Mouse (Mus musculus) stomach, embryonic 16.5 days (tissue): ENCODE data around the gene Myo1e. TPM values are rescaled to one million over a fixed set of nuclear protein-coding genes. Genes with fewer than 3 reads are reported as not detected.
A peak's percentile ranks its signal among the peaks of the same experiment; 100 is the strongest.

Experiments
- ATAC-seq: fragments of 200-750 bp; cut with Nextera tagmentation; 2 replicates; pipeline ENCODE4 v1.8.0; 2017; ENCODE audit warnings: moderate number of reproducible peaks, moderate TSS enrichment; ENCODE audit not compliant: insufficient read depth, low FRiP score
- H3K27ac ChIP-seq: fragments of 300-500 bp; sonication (generic); 2 replicates; pipeline ENCODE4 v1.5.1; 2014; ENCODE audit warnings: low read length
- H3K27me3 ChIP-seq: fragments of 300-500 bp; sonication (generic); 2 replicates; pipeline ENCODE4 v1.6.1; 2014; ENCODE audit warnings: low read length, control low read depth, mixed read lengths; ENCODE audit not compliant: control insufficient read depth, insufficient read depth
- H3K36me3 ChIP-seq: fragments of 300-500 bp; sonication (generic); 2 replicates; pipeline ENCODE4 v1.6.1; 2014; ENCODE audit warnings: low read length; ENCODE audit not compliant: control insufficient read depth, insufficient read depth
- H3K4me1 ChIP-seq: fragments of 300-500 bp; sonication (generic); 2 replicates; pipeline ENCODE4 v1.6.1; 2014; ENCODE audit warnings: low read length, control low read depth, mixed read lengths; ENCODE audit not compliant: control insufficient read depth, insufficient read depth
- H3K4me2 ChIP-seq: fragments of 300-500 bp; sonication (generic); 2 replicates; pipeline ENCODE4 v1.6.1; 2014; ENCODE audit warnings: low read depth, low read length, mixed read lengths
- H3K4me3 ChIP-seq: fragments of 300-500 bp; sonication (generic); replicated peaks from 2 replicates; pipeline ENCODE4 v1.5.1; 2014; ENCODE audit warnings: mild to moderate bottlenecking, low read length
- H3K9ac ChIP-seq: fragments of 300-500 bp; sonication (generic); 2 replicates; pipeline ENCODE4 v1.6.1; 2014; ENCODE audit warnings: low read length
- H3K9me3 ChIP-seq: fragments of 300-500 bp; sonication (generic); replicated peaks from 2 replicates; pipeline ENCODE4 v1.6.1; 2016; ENCODE audit warnings: low read length, control low read depth; ENCODE audit not compliant: control insufficient read depth
- WGBS: fragments of 180-500 bp; shearing (Covaris S2); extraction: QIAGEN DNeasy Blood & Tissue Kit; methylation state at CpG from one replicate; pipeline ENCODE4 v1.1.7; 2014; 5-methylcytosine and 5-hydroxymethylcytosine counted together
- polyA plus RNA-seq: library from polyadenylated mRNA; unstranded; fragments of >200 nt; fragmentation: Nextera tagmentation; extraction: Ambion mirVana; gene quantifications from 2 replicates; pipeline ENCODE4 v1.2.1, GENCODE M21; 2015

Myo1e gene
- polyA plus RNA-seq, 1 experiment from 2014 or later, result 34.3 TPM

- H3K9ac ChIP-seq, result no peak overlapping the region
- peak overlapping the region; percentile 54 for H3K27ac ChIP-seq
- WGBS, result 36% methylated on average over 3 of the region's 3 CpGs
- H3K4me2 ChIP-seq, result no peak overlapping the region
- H3K9me3 ChIP-seq, result no peaks in the 10 kb centered on the region
- H3K27me3 ChIP-seq, result no peaks in the 10 kb centered on the region
- H3K4me1 ChIP-seq, result peaks cover 39% of the 10 kb centered on the region
- ATAC-seq, result no peak
- no peaks in the 10 kb centered on the region for H3K36me3 ChIP-seq
- no peak overlapping the region for H3K4me3 ChIP-seq
Observed at GRCm38 (mm10) chr9:70237136-70237535, 30.0 kb downstream of the Myo1e start.

- 14% methylated on average over 2 of the region's 2 CpGs for whole genome bisulfite sequencing
- H3K9ac ChIP-seq, result 0 out of 2 replicates have a peak overlapping the region, but pooled peaks have one; percentile 10
- H3K36me3 ChIP-seq, result no peaks in the 10 kb centered on the region
- H3K4me1 ChIP-seq, result peaks cover 44% of the 10 kb centered on the region
- ATAC-seq, result no peak
- no peak overlapping the region for H3K4me2 ChIP-seq
- H3K4me3 ChIP-seq, result no peak overlapping the region
- no peaks in the 10 kb centered on the region for H3K27me3 ChIP-seq
- H3K9me3 ChIP-seq, result no peaks in the 10 kb centered on the region
- H3K27ac ChIP-seq, result peak overlapping the region; percentile 54
Observed at GRCm38 (mm10) chr9:70237561-70237960, 30.4 kb downstream of the Myo1e start.

GRCm38 (mm10) chr9:70238391-70238790 lies 31.2 kb downstream of the Myo1e start:
- no peaks in the 10 kb centered on the region for H3K36me3 ChIP-seq
- H3K27ac ChIP-seq, result peak overlapping the region; percentile 54; the same call in 1 of the 2 replicates
- H3K9ac ChIP-seq, result no peak overlapping the region
- H3K4me3 ChIP-seq, result no peak overlapping the region
- H3K27me3 ChIP-seq, result no peaks in the 10 kb centered on the region
- peaks cover 50% of the 10 kb centered on the region for H3K4me1 ChIP-seq
- H3K4me2 ChIP-seq, result no peak overlapping the region
- ATAC-seq, result no peak
- no peaks in the 10 kb centered on the region for H3K9me3 ChIP-seq
- 74% methylated on average over 6 of the region's 6 CpGs for WGBS

DNA sequence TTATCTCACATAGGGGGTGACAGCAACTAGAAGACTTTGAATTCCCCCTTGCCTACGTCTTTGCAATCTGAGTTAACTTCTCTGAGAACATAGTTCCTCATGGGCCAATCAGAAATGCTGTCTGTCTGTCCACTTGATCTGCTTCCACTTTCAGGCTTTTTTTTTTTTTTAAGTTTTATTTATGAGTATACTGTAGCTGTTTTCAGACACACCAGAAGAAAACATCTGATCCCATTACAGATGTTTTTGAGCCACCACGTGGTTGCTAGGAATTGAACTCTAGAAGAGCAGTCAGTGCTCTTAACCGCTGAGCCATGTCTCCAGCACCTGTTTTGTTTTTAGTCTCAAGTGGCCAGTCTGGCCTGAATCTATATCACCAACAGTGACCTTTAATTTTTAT lies 32.1 kb downstream of the Myo1e start:
- H3K27me3 ChIP-seq, result no peaks in the 10 kb centered on the region
- H3K36me3 ChIP-seq, result no peaks in the 10 kb centered on the region
- no peak for ATAC-seq
- no peaks in the 10 kb centered on the region for H3K9me3 ChIP-seq
- peaks cover 54% of the 10 kb centered on the region for H3K4me1 ChIP-seq
- no peak overlapping the region for H3K9ac ChIP-seq
- H3K27ac ChIP-seq, result no peak overlapping the region
- 71% methylated on average over 3 of the region's 3 CpGs for WGBS
- H3K4me2 ChIP-seq, result no peak overlapping the region
- no peak overlapping the region for H3K4me3 ChIP-seq

DNA sequence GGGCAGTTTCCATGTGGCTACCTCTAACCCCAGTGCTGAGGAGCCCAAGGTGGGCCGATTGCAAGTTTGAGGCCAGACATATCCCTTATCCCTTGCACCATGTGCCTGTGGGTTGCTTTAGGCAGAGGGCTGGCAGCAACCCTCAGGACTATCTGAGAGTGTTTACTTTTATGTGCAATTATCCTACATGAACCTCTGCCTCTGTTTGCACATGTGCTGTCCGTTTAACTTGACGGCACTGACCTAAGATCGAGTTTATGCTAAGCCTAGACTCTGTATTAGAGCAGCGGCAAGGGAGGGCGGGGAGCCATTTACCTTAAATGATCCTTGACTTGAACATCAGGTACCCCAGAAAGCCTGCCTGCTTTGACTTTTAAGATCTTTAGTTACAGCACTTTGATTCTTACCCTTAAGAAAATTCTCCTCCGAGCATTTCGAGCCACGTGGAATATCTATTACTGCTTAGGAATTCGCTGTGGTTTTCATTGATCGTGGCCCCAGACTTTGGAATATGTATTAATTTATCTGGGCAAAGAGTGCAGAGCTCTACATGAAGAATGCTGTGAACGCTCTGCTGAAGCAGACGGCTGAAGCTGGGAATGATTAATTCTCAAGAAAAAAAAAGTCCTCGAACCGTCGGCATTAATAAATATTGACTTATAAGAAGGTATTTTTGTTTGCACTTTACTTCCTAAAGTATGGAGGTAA lies 33.7 kb downstream of the Myo1e start:
- H3K9ac ChIP-seq, result 0 out of 2 replicates have a peak overlapping the region, but pooled peaks have one; percentile 33
- H3K4me2 ChIP-seq, result peak overlapping the region; percentile 34
- 28% methylated on average over 16 of the region's 16 CpGs for WGBS
- H3K9me3 ChIP-seq, result no peaks in the 10 kb centered on the region
- peak; percentile 9; the same call in 1 of the 2 replicates for ATAC-seq
- H3K27ac ChIP-seq, result peak overlapping the region; percentile 92
- H3K4me3 ChIP-seq, result no peak overlapping the region
- H3K4me1 ChIP-seq, result peaks cover 61% of the 10 kb centered on the region
- H3K27me3 ChIP-seq, result no peaks in the 10 kb centered on the region
- H3K36me3 ChIP-seq, result no peaks in the 10 kb centered on the region

DNA sequence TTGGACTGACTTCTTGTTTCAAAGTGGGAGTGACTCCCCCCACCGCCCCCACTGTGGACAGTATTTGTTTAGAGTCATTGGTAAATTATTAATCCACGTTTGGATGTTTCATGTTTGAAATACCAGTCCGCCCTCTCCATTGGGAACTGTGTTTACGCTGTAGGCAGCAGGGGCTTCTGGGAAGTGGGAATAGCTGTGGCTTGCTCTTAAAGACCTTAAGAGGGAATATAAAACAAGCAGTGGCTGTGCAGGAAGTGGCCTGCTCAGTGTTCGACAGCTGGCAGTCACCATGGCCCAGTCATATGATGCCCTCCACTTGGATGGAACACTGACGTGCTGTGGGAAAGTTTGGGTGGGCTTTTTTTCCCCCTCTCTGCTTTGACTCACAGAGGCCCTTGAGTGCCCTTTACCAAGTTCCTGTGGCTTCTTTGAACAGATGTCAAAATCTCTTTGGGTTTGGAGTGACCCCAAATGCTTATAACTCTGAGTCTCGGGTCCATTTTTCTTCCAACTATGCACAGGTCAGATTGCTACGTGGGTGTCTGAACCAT lies 34.3 kb downstream of the Myo1e start:
- peak; percentile 83 for ATAC-seq
- Histone ChIP-seq H3K36me3 (no peaks in the 10 kb centered on the region), H3K9me3 (no peaks in the 10 kb centered on the region), H3K27me3 (no peaks in the 10 kb centered on the region), H3K4me1 (peaks cover 58% of the 10 kb centered on the region), H3K4me2 (peak overlapping the region; percentile 34), H3K9ac (0 out of 2 replicates have a peak overlapping the region, but pooled peaks have one; percentile 6), H3K4me3 (no peak overlapping the region), H3K27ac (peak overlapping the region; percentile 92)
- 16% methylated on average over 8 of the region's 8 CpGs for WGBS

- H3K36me3 ChIP-seq, result no peaks in the 10 kb centered on the region
- ATAC-seq, result peak; percentile 27; the same call in 1 of the 2 replicates
- peak overlapping the region; percentile 9; the same call in 1 of the 2 replicates for H3K4me2 ChIP-seq
- no peak overlapping the region for H3K4me3 ChIP-seq
- 0 out of 2 replicates have a peak overlapping the region, but pooled peaks have one; percentile 6 for H3K9ac ChIP-seq
- peaks cover 54% of the 10 kb centered on the region for H3K4me1 ChIP-seq
- no peaks in the 10 kb centered on the region for H3K9me3 ChIP-seq
- H3K27ac ChIP-seq, result peak overlapping the region; percentile 92
- 42% methylated on average over 4 of the region's 4 CpGs for WGBS
- no peaks in the 10 kb centered on the region for H3K27me3 ChIP-seq
Observed at GRCm38 (mm10) chr9:70242112-70242862, 35.1 kb downstream of the Myo1e start.

DNA sequence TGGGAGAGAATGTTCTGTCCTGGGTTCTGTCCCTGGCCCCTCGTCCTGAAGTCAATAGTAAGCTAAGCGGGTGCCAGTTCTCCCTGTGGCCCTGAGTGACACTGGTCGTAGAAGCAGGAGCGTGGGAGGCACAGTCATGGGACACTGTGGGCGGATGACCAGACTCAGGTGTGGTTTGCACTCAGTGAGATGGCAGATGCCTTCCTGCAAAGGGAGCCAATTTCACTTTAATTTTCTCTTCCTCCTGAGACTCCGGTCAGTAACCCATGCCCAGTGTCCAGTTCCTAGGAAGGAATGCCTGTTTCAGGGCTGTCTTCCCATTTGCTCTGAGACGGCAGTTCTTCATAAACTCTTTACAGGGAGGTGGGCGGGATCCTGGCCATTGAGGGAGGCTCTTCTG lies 36.1 kb downstream of the Myo1e start:
- 0 out of 2 replicates have a peak overlapping the region, but pooled peaks have one; percentile 4 for H3K4me2 ChIP-seq
- no peaks in the 10 kb centered on the region for H3K9me3 ChIP-seq
- H3K4me3 ChIP-seq, result no peak overlapping the region
- peak overlapping the region; percentile 92 for H3K27ac ChIP-seq
- 0 out of 2 replicates have a peak, but pooled peaks have one; percentile 5 for ATAC-seq
- peaks cover 45% of the 10 kb centered on the region for H3K4me1 ChIP-seq
- no peak overlapping the region; the same call in 1 of the 2 replicates for H3K9ac ChIP-seq
- no peaks in the 10 kb centered on the region for H3K27me3 ChIP-seq
- WGBS, result 38% methylated on average over 8 of the region's 8 CpGs
- H3K36me3 ChIP-seq, result no peaks in the 10 kb centered on the region

DNA sequence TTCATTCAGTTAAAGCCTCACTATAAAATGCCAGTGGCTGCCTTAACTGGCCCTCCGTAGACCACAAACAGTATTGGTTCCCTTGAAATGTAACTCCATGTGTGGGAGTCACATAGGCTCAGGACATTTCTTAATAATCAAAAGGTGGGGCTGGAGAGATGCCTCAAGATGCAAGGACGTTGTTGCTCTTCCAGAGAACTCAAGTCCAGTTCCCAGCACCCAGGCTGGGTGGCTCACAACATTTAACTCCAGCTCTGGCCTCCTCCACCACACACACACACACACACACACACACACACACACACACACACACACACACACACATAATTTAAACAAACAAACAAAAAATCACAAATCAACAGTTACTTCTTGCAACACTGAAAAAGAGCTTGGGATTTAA lies 36.6 kb downstream of the Myo1e start:
- no peak overlapping the region; the same call in 1 of the 2 replicates for H3K9ac ChIP-seq
- H3K27me3 ChIP-seq, result no peaks in the 10 kb centered on the region
- 61% methylated on average over 2 of the region's 2 CpGs for WGBS
- H3K9me3 ChIP-seq, result no peaks in the 10 kb centered on the region
- no peak for ATAC-seq
- H3K4me1 ChIP-seq, result peaks cover 41% of the 10 kb centered on the region
- peak overlapping the region; percentile 92 for H3K27ac ChIP-seq
- H3K36me3 ChIP-seq, result no peaks in the 10 kb centered on the region
- no peak overlapping the region for H3K4me3 ChIP-seq
- H3K4me2 ChIP-seq, result no peak overlapping the region
